Mouse (Mus musculus) small intestine, adult 10 weeks (tissue): ENCODE measurements around the gene Angptl3. TPM values are rescaled to one million over a fixed set of nuclear protein-coding genes. Genes with fewer than 3 reads are reported as not detected.

Source experiments
- polyA plus RNA-seq: library from polyadenylated mRNA; stranded (reverse); fragments of 350-450 nt; fragmentation: Illumina TruSeq; extraction: RNeasy Lipid Tissue Mini Kit (QIAGEN cat#74804); gene quantifications from one replicate; pipeline ENCODE4 v1.2.3, GENCODE M21; 2014; ENCODE audit warnings: low replicate concordance

Gene Angptl3
- polyA plus RNA-seq: 0.30 TPM

GRCm38 (mm10) chr4:99030686-99031085 is at the start of gene Angptl3:
Gene Angptl3 (plus strand): TSS chr4:99030954.

Other genes starting within 250 kb of the Angptl3 start
- gene Kank4, start 213.4 kb upstream of the Angptl3 start, polyA plus RNA-seq: 0.26 TPM
- gene I0C0044D17Rik, start 207.1 kb upstream of the Angptl3 start, polyA plus RNA-seq: not detected
- 129 TPM for gene Usp1, start 107.1 kb upstream of the Angptl3 start, polyA plus RNA-seq
- 121 TPM for gene Dock7, start 90.0 kb downstream of the Angptl3 start, polyA plus RNA-seq
- 51.1 TPM for gene Atg4c, start 163.0 kb downstream of the Angptl3 start, polyA plus RNA-seq